Mouse (Mus musculus): ENCODE results near the gene Scn10a. TPM values are rescaled to one million over a fixed set of nuclear protein-coding genes. Genes with fewer than 3 reads are reported as not detected.

The Scn10a gene
- total RNA-seq, 2 experiments from 2014 or later: 0.67 to 0.75 TPM

DNA sequence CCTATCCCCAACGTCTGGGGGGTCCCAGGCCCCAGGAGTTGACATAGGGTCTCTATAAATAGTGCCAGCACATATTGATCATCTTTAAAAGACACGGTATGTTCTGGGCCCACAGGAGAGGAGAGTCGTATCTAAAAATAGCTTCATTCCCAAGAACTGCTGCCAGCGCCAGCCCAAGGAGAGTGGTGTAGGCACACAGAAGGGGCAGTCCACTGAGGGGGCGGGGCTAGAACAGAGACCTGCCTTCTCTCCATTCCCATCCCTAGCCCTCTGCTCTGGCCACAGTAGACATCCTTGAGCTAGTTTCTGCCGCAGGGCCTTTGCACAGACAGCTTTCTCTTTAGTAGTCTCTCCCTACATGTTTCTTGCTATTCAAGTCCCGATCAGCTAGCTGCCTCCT, 144.8 kb downstream of the Scn10a start:
- peak; percentile 76 to 86 for DNase-seq

DNA sequence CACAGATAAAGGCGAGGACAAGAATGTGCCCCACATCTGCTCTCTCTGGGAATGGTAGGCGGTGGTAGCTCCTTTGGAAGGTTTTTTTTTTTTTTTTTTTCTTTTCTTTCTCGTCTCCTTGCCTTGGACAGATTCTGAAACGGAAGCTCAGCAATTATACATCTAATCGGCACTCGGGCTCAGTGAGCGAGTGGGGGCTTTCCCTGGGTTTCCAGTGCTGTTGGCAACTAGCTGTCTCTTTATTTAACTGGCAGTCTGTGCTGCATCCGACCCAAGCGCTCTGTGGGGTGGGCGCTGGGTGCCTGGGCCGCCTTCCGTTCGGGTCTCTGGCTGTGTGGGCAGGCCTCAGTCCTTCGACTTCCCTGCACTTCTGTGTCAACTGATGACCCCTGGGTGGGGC, 146.1 kb downstream of the Scn10a start:
- no peak for DNase-seq

DNA sequence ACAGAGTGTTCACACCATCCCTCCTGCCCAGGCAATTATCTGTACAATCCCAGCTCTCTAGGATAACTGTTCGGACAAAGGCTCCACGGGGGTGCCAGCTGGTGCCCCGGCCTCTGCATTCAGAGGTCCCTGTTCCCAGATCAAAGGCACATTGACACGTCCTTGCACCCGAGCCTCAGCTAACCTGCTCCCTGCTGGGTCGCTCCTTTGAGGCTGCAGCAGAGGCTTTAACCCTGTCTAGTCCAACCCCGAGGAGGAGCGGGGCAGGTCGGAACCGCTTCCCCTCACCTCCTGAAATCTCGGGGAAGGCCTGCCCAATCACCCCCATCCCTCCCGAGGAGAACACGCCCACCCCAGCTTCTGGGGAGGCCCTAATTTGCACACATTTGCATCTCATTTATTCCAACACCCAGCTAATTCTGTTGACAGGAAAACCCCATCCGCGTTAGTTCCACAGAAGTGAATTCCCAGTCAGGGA, 147.7 kb downstream of the Scn10a start:
- DNase-seq: no peak

DNA sequence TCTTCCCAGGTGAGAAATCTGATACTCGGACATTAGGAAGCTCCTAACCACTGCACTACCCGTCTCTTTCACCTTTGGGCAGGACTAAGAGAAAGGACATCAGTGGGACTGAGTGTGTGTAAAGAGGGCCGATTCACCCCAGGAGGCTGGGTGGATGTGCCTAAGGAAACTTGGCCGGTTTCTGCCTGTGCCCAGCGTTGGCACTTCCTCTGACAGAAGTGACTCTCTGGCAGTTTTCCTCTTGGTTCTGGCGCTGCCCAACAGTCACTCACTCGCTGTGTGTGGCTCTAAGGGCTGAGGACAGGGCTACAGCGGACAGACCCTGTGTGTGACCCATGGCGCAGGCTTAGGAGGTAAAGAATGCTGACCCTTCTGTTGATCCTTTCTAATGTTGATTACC, 148.5 kb downstream of the Scn10a start:
- peak; percentile 60 to 64 for DNase-seq

DNA sequence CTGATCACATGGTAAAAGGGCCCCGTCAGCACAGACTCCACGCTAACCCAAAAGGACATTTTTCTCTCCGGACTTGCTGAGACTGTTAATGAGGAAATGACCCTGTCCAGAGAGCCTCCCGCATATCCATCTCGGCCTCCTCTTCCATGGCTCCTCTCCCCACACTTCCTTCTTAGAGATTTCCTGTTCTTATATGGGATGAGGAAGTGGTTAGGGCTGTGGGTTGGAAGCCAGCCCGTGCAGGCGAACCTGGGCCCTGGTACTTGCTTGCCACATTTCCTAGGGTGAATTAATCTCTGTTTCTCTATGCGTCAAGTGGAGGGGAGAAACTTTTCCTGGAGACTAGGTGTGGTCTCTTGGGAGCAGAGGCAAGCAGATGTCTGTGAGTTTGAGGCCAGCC, 150.4 kb downstream of the Scn10a start:
- no peak for DNase-seq

DNA sequence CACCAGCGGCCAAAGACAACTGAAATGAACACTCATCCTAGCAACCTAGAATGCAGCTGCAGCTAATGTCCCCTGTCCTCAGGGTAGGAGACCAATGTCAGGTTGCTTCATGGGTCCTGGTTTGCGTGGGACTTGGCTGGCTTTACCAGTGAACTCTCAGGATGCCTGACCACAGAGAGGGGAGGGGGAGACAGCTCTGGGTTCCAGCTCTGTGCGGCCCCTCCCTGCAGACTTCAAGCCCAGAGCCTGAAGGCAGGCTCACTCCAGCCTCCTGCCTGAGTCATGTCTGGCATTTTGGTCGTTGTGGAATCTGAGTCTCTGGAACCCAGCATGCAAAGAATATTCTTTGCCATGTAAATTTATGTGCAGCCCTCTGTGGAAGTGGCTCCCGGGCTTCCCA, 151.3 kb downstream of the Scn10a start:
- no peak for DNase-seq

DNA sequence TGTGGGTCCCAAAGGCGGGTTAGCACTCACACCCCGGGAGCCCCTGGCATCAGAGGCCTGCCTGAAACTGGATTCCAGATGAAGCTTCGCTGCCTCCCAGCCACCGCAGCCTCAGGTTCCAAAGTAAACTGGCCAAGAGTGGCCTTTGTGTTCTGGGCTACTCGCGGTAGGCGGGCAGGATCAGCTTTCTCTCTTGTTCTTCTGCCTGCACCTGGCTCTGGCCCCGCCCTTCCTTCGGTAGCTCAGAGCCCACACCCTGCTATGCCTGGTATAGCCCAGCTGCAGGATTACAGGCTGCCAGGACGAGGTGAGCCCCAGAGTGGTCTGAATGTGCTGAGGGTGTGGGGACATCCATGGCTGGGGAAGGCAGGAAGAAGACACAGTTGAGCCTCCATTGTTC, 152.9 kb downstream of the Scn10a start:
- DNase-seq: no peak

DNA sequence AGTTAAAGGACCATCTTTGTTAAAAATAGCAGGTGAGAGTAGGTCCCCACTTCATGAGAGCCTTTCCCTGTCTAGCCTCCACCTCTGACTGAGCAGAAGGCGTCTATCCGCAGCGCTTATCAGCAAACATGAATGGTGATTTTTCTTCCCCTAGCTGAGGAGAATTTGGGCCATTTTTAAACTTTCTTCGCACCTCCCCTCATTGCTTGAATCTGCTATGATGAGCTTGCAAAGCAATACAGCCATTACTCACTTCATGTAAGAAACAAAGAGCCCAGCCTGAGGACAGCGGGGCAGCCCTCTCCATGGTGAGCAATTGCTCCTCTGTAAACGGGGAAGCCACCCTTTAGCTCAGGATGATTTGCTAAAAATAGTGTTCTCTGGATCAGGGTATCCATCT, 154.3 kb downstream of the Scn10a start:
- DNase-seq: no peak

DNA sequence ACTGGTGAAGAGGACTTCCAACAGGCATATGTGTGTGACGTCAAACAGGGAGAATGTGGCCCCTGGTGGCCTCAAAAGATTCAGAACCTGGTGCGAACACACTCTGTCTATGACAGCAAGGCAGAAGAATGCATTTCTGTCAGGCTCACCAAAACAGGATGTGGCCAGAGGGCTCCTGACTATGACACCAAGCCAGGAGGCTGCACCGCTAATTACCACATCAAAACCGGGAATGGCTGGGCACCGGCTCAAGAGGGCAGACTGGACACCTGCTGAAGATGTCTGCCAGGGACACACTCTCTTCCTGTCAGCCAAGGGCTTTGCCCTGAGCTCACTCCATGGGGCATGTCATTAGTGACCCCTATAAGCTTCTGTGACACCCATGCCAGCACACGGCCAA, 155.5 kb downstream of the Scn10a start:
- peak; percentile 69 to 79 for DNase-seq

DNA sequence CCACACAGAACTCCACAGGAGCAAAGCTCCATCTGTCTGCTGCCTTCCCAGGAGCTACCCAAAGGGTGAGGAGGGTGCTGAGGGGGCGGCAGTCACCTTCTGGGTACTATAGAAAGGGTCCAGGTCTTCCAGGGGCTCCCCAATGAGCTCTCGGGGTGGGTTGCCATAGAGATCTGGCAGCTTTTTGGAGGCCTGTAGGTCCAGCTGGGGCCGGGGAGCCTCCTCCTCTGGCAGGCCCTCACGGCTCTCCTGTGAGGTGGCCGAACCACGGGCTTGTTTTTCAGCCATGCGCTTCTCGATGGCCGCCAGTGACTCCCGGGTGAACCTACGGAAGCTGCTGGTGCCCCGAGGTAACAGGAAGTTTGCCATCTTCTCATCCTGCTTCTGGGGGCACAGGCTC, 156.9 kb downstream of the Scn10a start:
- no peak for DNase-seq

DNA sequence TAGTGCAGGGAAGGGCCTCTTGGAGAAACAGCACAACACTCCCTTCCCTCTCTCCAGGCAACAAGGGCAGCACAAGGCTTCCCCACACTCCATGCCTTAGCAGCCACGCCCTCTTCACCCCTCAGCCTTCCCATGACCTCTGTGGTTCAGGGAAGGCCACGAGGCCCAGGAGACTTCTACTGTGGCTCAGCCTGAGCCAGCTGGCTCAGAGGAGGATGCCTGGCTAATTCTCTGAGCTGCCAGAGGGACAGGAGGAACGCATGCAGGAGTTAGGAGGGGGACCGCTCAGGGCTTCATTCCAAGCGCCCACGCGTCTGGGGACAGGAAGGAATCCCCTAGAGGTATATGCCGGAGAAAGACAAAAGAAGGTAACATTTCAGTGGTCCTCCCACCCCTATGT, 157.4 kb downstream of the Scn10a start:
- peak in 1 of 2 experiments; percentile 59 for DNase-seq

DNA sequence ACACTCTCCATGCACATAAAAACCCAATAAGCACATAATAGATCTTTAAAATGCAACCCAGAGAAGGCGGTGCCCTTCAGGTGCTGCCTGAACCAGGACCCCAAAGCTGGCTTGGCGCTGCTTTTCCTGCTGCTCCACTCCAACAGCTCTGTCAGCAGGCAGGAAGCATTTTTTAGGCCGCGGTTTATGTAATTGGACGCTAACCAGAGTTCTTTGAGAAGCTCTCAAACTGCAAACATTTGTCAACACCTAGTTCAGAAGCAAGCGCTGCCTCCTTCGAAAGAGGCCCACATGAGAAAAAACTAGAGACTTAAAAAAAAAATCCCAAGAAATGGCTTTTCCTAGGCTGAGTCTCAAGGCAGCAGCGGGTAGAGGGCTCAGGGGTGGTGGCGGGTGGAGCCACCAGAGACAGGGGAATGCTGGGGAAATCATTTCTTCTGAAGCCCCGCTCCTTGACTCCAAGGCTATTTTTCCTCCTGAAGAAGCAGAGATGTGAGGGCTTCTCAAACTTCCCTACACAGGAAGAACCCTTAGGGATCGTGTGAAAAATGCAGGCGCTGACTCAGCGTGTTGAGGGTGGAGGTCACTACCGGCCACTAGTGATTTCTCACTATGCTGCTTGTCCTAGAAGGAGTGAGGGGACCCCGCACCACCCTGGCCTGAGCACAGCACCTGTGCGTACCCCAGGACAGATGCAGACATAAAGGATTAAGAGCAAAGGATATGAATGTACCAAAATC, 159.4 kb downstream of the Scn10a start:
- no peak for DNase-seq

Other genes starting within 250 kb of the Scn10a start
- 100 to 1,000 TPM; 174 to 194 TPM for gene Scn5a, start 140.3 kb downstream of the Scn10a start, total RNA-seq (2021)
- gene Scn11a, start 106.1 kb upstream of the Scn10a start, total RNA-seq (2021): under 1 TPM in 1 of 2 experiments, not detected in 1; 0.05 TPM
- 10 to 100 TPM; 20.8 to 30.4 TPM for gene Wdr48, start 175.6 kb upstream of the Scn10a start, total RNA-seq (2021)
- gene Gorasp1, start 218.2 kb upstream of the Scn10a start, total RNA-seq (2021): 10 to 100 TPM; 31.8 to 35.8 TPM
- gene Ttc21a, start 218.3 kb upstream of the Scn10a start, total RNA-seq (2021): under 1 TPM in 1 of 2 experiments, not detected in 1; 0.21 TPM